Mouse (Mus musculus): ENCODE data around the gene Atg4a. TPM values are rescaled to one million over a fixed set of nuclear protein-coding genes. Genes with fewer than 3 reads are reported as not detected.

Gene Atg4a
- polyA plus RNA-seq (2016; fragmentation: Nextera tagmentation; extraction: Ambion mirVana) = 11.8 and 13.6 TPM in 2 replicates

DNA sequence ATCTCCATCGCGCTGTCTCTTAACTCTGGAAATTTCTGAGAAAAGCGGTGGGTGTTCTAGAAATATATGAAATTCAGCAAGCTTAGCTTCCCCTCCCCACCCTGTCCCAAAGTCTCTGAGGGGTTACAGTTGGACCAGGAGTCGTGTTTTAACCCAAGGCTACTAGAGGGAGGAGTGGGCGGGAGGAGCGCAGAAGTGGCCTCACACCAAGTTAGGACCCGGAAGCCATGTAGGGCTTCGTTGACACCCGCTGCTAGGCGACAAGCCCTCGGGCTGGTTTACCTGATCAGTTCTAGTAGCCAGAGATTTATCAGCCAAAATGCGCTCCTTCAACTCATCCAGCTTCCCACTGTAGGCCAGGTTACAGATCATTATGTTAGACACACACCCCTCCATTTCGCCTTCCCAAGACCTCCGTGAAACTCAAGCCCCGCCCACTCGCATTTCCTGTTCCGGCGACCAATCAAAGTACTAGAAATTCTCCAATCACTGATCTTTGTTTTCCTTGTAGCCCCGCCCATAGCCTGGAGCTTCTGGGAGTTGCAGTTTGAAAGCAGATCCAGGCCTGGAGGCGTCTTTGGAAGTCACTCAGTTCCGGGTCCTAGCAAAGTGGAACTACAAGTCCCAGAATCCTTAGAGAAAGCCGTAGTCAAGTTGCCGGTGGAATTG is at the start of gene Atg4a, which contains the start of gene Psmd10:
Atg4a (plus strand) TSS at position 636 of the 669 bp plus-strand sequence.
Psmd10 (minus strand) TSS at position 457 of the 669 bp plus-strand sequence.
- peak; percentile 98 for ATAC-seq (ENCODE audit: low FRiP score, low read depth)
- H3K27ac ChIP-seq (replicated peaks) = no peak within 1 kb of the TSS
- peak within 1 kb of the TSS; percentile 37 for H3K9ac ChIP-seq (replicated peaks)

DNA sequence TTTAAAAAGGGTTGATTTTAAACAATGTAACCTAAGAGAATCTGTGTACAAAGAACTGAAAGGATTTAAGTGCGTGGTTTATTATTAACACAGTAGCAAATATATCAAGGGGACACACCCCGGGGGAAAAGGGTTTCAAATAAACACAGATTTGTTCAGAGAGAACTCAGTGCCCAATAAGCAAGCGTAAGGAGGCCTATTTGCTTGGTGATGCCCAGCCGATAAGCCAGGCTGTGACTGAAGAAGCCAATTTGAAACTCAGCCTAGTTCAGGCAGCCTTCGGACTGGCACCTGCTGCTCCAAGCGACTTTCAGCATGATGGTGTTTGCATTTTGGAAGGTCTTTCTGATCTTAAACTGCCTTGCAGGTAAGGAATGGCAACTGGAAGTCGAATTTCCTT is 49.3 kb upstream of the Atg4a start, which contains the start of gene Vsig1:
Vsig1 (plus strand) TSS at position 249 of the 400 bp plus-strand sequence.
- H3K4me1 ChIP-seq = no peaks in the 10 kb centered on the region
- ATAC-seq (ENCODE audit: low FRiP score, low read depth) = no peak
- no peak within 1 kb of the TSS for H3K9ac ChIP-seq (replicated peaks)
- WGBS = 76% methylated on average over 7 of the region's 7 CpGs
- no peaks in the 10 kb centered on the region for H3K9me3 ChIP-seq
- no peak within 1 kb of the TSS for H3K27ac ChIP-seq (replicated peaks)
- no peak within 1 kb of the TSS for H3K4me3 ChIP-seq
- H3K27me3 ChIP-seq = peaks cover 21% of the 10 kb centered on the region; the same call in 1 of the 2 replicates
- H3K4me2 ChIP-seq (replicated peaks) = no peak within 1 kb of the TSS
- no peaks in the 10 kb centered on the region for H3K36me3 ChIP-seq

More for the DNA sequence above, at the start of gene Atg4a, which contains the start of gene Psmd10:
- Histone ChIP-seq H3K4me3 (peak within 1 kb of the TSS; percentile 51), H3K27me3 (peaks cover 35% of the 10 kb centered on the region), H3K9me3 (no peaks in the 10 kb centered on the region), H3K4me1 (no peaks in the 10 kb centered on the region), H3K4me2 (replicated peaks) (peak within 1 kb of the TSS; percentile 57), H3K36me3 (no peaks in the 10 kb centered on the region)
- WGBS = 23% methylated on average over 23 of the region's 23 CpGs

DNA sequence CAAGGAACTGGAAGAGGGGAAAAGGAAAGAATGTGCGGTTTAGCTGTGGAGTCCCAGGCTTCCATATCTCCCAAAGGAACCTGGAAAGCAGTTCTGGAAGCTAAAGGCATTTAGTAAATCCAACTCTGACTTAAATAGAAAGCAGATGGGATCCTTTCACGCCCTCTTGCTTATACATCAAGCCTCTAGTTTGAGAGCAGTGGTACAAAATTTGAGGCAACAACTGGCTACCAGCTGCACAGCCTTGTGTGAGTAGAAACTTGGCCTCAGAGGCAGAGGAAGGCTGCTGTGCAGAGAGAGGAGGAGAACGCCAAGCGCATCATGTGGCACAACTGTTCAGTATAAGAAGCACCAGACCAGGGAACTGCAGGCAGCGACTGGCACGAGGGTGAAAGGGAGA is 35.4 kb upstream of the Atg4a start:
- no peaks in the 10 kb centered on the region for H3K36me3 ChIP-seq
- 82% methylated on average over 6 of the region's 6 CpGs for WGBS
- no peak overlapping the region for H3K4me2 ChIP-seq (replicated peaks)
- H3K9ac ChIP-seq (replicated peaks) = no peak overlapping the region
- ATAC-seq (ENCODE audit: low FRiP score, low read depth) = no peak
- H3K4me3 ChIP-seq = no peak overlapping the region
- H3K27me3 ChIP-seq = peaks cover 65% of the 10 kb centered on the region
- no peak overlapping the region for H3K27ac ChIP-seq (replicated peaks)
- H3K9me3 ChIP-seq = no peaks in the 10 kb centered on the region
- H3K4me1 ChIP-seq = no peaks in the 10 kb centered on the region

DNA sequence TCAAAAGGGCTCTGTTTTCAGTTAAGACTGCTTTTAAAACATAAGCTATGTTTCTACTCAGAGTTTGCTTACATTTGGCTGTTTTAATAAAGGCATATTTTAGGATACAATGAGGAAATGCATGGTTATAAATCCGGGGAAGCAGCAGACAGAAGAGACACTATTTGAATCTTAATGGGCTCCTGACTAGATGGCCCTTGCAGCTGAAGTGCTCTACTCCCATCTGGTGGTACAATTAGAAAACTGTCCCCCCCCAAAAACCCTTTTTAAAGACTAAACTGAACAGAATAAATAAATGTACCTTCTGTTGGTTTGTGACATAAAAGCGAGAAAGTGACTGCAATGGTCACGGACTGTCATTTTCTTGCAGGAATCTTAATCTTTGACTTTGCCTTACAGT is 24.6 kb upstream of the Atg4a start:
- Histone ChIP-seq H3K27me3 (peaks cover 44% of the 10 kb centered on the region), H3K4me3 (no peak overlapping the region), H3K4me1 (no peaks in the 10 kb centered on the region), H3K4me2 (replicated peaks) (no peak overlapping the region), H3K9ac (replicated peaks) (no peak overlapping the region), H3K36me3 (no peaks in the 10 kb centered on the region), H3K9me3 (no peaks in the 10 kb centered on the region), H3K27ac (replicated peaks) (no peak overlapping the region)
- ATAC-seq (ENCODE audit: low FRiP score, low read depth) = no peak
- WGBS = 74% methylated on average over 3 of the region's 3 CpGs

DNA sequence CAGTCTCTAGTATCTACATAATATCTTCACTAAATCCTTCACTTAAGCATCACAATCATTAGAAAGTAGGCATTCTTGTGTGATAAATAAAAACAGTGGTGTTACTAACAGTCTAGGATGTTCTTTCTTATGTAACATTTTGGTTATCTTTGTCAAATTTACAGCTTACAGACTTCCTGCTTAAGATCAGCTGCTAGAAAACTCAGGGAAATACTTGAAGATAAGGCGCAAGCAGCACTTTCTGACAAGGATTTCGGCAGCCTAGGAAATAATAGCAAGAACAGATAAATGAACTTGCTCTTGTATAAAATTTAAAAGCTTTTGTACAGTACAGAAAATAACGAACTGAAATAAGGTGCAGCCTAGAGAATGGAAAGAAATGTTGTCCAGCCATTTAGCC is 23.4 kb upstream of the Atg4a start:
- Histone ChIP-seq H3K9ac (replicated peaks) (no peak overlapping the region), H3K36me3 (no peaks in the 10 kb centered on the region), H3K4me2 (replicated peaks) (no peak overlapping the region), H3K4me1 (no peaks in the 10 kb centered on the region), H3K27ac (replicated peaks) (no peak overlapping the region), H3K27me3 (peaks cover 48% of the 10 kb centered on the region), H3K4me3 (no peak overlapping the region), H3K9me3 (no peaks in the 10 kb centered on the region)
- ATAC-seq (ENCODE audit: low FRiP score, low read depth) = no peak
- 83% methylated on average over 3 of the region's 3 CpGs for WGBS

DNA sequence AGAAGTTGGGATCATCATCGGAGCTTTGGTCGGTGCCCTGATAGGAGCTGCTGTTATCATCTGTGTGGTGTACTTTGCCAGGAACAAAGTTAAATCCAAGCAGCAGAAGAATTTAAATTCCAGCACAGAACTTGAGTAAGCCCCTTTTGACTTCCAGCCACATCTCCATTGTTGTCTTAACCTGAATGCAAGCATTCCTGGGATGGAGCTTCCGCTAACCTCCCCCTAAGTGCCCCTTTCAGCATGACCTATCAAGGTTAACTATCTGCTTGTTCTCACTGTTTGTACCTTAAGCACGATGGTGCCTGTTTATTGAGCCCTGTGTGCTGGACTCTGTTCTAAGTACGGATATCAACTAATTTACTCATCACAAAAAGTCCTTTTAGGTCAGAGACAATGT is 20.4 kb upstream of the Atg4a start:
- Histone ChIP-seq H3K4me1 (no peaks in the 10 kb centered on the region), H3K9ac (replicated peaks) (no peak overlapping the region), H3K27ac (replicated peaks) (no peak overlapping the region), H3K27me3 (peaks cover 47% of the 10 kb centered on the region), H3K4me3 (no peak overlapping the region), H3K9me3 (no peaks in the 10 kb centered on the region), H3K4me2 (replicated peaks) (no peak overlapping the region), H3K36me3 (no peaks in the 10 kb centered on the region)
- no peak for ATAC-seq (ENCODE audit: low FRiP score, low read depth)
- 74% methylated on average over 5 of the region's 5 CpGs for WGBS

DNA sequence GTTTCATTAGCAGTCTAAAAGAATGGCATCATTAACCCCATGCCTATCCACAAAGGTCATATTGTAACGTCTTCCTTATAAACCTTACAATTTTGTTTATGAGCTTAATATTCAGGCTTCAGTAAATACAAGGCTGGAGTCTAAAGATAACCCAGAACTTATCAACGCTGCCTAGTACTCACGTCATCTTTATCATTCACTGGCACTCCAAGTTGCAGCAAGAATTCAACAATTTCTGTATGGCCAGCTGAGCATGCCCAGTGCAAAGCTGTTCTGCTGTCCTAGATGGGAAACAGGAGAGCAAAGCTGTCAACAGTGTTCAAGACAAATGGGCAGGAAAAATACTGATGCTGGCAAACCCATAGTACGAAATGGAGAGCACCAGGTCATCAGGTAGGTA is 3.1 kb upstream of the Atg4a start:
- H3K9ac ChIP-seq (replicated peaks) = no peak overlapping the region
- H3K36me3 ChIP-seq = no peaks in the 10 kb centered on the region
- H3K27me3 ChIP-seq = peaks cover 44% of the 10 kb centered on the region
- H3K4me3 ChIP-seq = no peak overlapping the region
- H3K9me3 ChIP-seq = no peaks in the 10 kb centered on the region
- WGBS = 83% methylated on average over 4 of the region's 4 CpGs
- H3K4me2 ChIP-seq (replicated peaks) = no peak overlapping the region
- H3K4me1 ChIP-seq = no peaks in the 10 kb centered on the region
- ATAC-seq (ENCODE audit: low FRiP score, low read depth) = no peak
- no peak overlapping the region for H3K27ac ChIP-seq (replicated peaks)

DNA sequence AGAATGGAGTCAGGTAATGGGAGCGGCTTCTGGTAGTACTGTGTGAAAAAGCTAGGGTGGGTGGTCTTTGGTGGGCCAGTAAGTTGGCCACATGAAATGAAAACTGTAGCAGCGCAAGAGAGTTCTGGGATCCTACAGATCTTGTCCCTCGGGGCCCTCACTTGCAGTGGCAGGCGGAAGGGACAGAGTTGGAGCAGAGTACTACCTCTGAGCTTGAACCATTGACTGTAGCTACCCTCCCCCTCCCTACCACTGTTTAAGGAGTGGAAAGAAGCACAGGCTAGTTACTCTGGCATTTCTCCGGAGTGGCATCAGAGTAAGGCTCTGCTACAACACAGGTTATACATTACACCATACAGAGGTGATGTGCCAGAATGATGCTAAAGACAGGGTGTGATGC is 252 bp downstream of the Atg4a start:
- Histone ChIP-seq H3K9ac (replicated peaks) (peak overlapping the region; percentile 34; the same call in 1 of the 2 replicates), H3K9me3 (no peaks in the 10 kb centered on the region), H3K4me1 (no peaks in the 10 kb centered on the region), H3K27me3 (peaks cover 35% of the 10 kb centered on the region), H3K27ac (replicated peaks) (no peak overlapping the region), H3K4me3 (peak overlapping the region; percentile 51), H3K36me3 (no peaks in the 10 kb centered on the region), H3K4me2 (replicated peaks) (peak overlapping the region; percentile 51)
- no peak; the same call in 1 of the 2 replicates for ATAC-seq (ENCODE audit: low FRiP score, low read depth)
- 23% methylated on average over 5 of the region's 5 CpGs for WGBS

DNA sequence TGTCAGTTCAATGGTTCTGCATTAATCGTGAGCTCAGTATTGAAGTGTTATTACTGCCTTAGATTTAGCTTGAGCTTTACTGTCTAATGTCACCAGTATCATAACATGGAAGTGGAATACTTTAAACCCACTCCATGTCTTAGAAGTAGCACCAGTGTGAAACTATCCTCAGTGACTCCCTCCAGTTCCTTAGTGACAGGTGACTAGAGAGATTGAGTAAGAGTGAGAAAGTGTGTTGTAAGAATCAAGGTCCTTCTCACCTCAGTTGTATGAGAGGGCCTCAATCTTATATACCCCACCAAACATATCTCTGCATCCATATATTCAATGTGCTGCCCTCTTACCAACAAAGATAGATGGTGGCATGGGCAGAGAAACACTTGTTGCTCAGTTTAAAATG is 22.2 kb downstream of the Atg4a start:
- ATAC-seq (ENCODE audit: low FRiP score, low read depth) = no peak
- H3K27ac ChIP-seq (replicated peaks) = no peak overlapping the region
- no peaks in the 10 kb centered on the region for H3K36me3 ChIP-seq
- H3K4me2 ChIP-seq (replicated peaks) = no peak overlapping the region
- no peaks in the 10 kb centered on the region for H3K4me1 ChIP-seq
- H3K9me3 ChIP-seq = no peaks in the 10 kb centered on the region
- H3K27me3 ChIP-seq = peaks cover 45% of the 10 kb centered on the region
- WGBS = 90% methylated on average over 1 of the region's 1 CpGs
- no peak overlapping the region for H3K9ac ChIP-seq (replicated peaks)
- H3K4me3 ChIP-seq = no peak overlapping the region

DNA sequence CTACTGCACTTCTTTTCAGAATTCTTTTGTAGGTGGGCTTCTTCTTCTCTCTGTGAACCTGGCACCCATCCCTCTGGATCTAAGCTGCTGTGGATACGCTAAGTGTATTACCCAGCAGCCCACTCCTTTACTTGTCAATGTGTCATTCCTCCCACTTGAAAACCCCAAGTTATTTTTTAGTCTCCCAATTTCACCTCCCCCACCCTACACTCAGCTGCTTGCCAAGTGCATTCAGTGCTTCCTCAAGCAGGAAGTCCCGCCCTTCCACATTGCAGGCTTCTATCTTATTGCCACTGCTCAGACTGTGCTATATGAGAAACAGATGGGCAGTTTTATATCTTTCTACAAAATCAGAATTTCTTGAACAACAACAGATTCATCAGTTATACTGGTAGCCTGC is 22.8 kb downstream of the Atg4a start:
- Histone ChIP-seq H3K4me2 (replicated peaks) (no peak overlapping the region), H3K9ac (replicated peaks) (no peak overlapping the region), H3K36me3 (no peaks in the 10 kb centered on the region), H3K4me3 (no peak overlapping the region), H3K9me3 (no peaks in the 10 kb centered on the region), H3K4me1 (no peaks in the 10 kb centered on the region), H3K27ac (replicated peaks) (no peak overlapping the region), H3K27me3 (peaks cover 49% of the 10 kb centered on the region)
- WGBS = 91% methylated on average over 2 of the region's 2 CpGs
- no peak for ATAC-seq (ENCODE audit: low FRiP score, low read depth)

DNA sequence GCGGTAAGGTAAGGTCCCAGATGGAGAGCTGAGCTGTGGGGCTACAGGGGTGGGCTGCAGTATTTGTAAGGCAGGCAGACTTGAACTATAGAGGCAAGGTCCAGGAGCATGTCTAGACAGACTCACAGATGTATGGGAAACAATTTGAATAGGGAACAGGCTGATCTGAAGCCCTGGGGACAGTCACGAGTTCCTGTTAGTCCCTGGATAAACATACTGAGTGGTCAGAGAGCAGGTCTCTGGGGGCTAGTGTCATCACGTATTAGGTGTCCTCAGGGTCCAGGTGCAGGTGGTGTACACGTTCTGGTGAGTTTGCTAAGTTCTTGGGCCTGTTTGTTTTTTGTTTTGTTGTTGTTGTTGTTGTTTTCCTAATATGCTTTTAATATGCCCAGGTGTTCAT is 23.5 kb downstream of the Atg4a start:
- Histone ChIP-seq H3K4me2 (replicated peaks) (no peak overlapping the region), H3K9ac (replicated peaks) (no peak overlapping the region), H3K27ac (replicated peaks) (no peak overlapping the region), H3K36me3 (no peaks in the 10 kb centered on the region), H3K4me3 (no peak overlapping the region), H3K9me3 (no peaks in the 10 kb centered on the region), H3K4me1 (no peaks in the 10 kb centered on the region), H3K27me3 (peaks cover 51% of the 10 kb centered on the region)
- ATAC-seq (ENCODE audit: low FRiP score, low read depth) = no peak
- WGBS = 72% methylated on average over 4 of the region's 4 CpGs

DNA sequence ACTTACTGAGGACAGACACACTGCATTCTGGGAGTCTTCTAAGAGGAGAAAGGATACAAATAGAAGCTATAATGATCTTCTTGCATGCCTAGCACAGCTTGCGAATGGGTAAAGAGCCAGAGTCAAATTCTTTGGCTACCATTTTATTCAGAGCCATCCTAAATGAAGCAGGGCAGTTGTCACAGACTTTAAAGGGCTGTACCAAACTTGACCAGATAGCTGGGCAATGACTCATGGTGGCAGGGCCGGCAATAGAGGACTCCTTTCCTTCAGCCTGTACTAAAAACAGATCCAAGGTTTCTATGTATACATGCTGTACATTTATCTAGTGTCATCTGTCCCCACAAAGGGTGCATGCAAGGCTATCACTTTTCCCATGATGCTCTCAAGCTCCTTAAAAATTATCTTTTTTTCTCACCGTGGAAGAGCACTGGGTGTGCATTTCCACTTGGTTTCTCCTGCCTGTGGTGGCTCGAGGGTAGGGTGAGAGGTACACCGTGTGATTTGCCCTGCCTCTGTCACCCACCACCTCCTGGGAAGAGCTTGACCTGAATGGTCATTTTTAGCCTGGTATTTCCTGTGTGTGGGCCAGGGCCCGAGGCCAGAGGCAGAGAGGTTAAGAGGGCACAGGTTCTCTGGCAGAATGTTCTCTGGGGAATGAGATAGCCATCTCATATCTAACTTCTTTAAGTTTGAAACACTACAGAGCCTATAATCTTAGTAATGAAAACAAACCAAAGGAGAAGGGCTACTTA is 26.7 kb downstream of the Atg4a start:
- ATAC-seq (ENCODE audit: low FRiP score, low read depth) = no peak
- 63% methylated on average over 6 of the region's 6 CpGs for WGBS
- no peaks in the 10 kb centered on the region for H3K4me1 ChIP-seq
- no peaks in the 10 kb centered on the region for H3K9me3 ChIP-seq
- peaks cover 59% of the 10 kb centered on the region for H3K27me3 ChIP-seq
- H3K36me3 ChIP-seq = no peaks in the 10 kb centered on the region
- no peak overlapping the region for H3K4me3 ChIP-seq
- H3K27ac ChIP-seq (replicated peaks) = no peak overlapping the region
- no peak overlapping the region for H3K4me2 ChIP-seq (replicated peaks)
- no peak overlapping the region for H3K9ac ChIP-seq (replicated peaks)

Measured in midbrain, embryonic 12.5 days (tissue).